Mouse (Mus musculus) ES-Bruce4 (cell line): ENCODE results near the gene Zfp316.

Experiments
- CTCF ChIP-seq: IDR thresholded peaks from one replicate; pipeline ENCODE4 v1.8.1; 2011; ENCODE audit warnings: low read depth, low read length
- EP300 ChIP-seq: IDR thresholded peaks from 2 replicates; pipeline ENCODE4 v1.6.1; 2011; ENCODE audit warnings: low read depth, low read length; ENCODE audit not compliant: insufficient read depth

GRCm38 (mm10) chr5:143265409-143265808, 4.4 kb downstream of the Zfp316 start:
- TF ChIP-seq CTCF (no peak), EP300 (no peak)
